Mouse (Mus musculus) MEL (cell line): ENCODE results near the gene Slc25a11.

ENCODE experiments used
- CHD2 ChIP-seq: IDR thresholded peaks from 2 replicates; pipeline ENCODE4 v1.6.1; 2011; ENCODE audit warnings: low read length, improper control_type of control experiment
- CTCF ChIP-seq, 3 experiments: IDR thresholded peaks in 2 of 3; conservative IDR thresholded peaks in 1 of 3; 2 replicates each; pipeline ENCODE4 v1.5.1; 2011 to 2012; ENCODE audit warnings: low read length in 3 of 3, low read depth in 2 of 3, mild to moderate bottlenecking in 2 of 3, improper control_type of control experiment in 1 of 3, inconsistent platforms in 1 of 3, mixed read lengths in 1 of 3, moderate library complexity in 1 of 3; ENCODE audit not compliant: control insufficient read depth in 1 of 3, insufficient read depth in 1 of 3, poor library complexity in 1 of 3, severe bottlenecking in 1 of 3
- E2F4 ChIP-seq: IDR thresholded peaks from 2 replicates; pipeline ENCODE4 v1.6.1; 2011; ENCODE audit warnings: low read depth, low read length, improper control_type of control experiment, borderline replicate concordance
- EP300 ChIP-seq, 2 experiments: IDR thresholded peaks; 2 replicates each; pipeline ENCODE4 v1.6.1; 2011; ENCODE audit warnings: improper control_type of control experiment in 2 of 2, low read length in 2 of 2, low read depth in 1 of 2, mild to moderate bottlenecking in 1 of 2
- ETS1 ChIP-seq: IDR thresholded peaks from 2 replicates; pipeline ENCODE4 v1.6.1; 2012; ENCODE audit warnings: low read depth, mild to moderate bottlenecking, inconsistent platforms, low read length, improper control_type of control experiment, moderate library complexity
- MAX ChIP-seq: IDR thresholded peaks from 2 replicates; pipeline ENCODE4 v1.6.1; 2011; ENCODE audit warnings: low read length, improper control_type of control experiment
- POLR2A ChIP-seq, 2 experiments: IDR thresholded peaks; 2 replicates each; pipeline ENCODE4 v1.6.1; 2011 to 2012; ENCODE audit warnings: low read length in 2 of 2, mild to moderate bottlenecking in 2 of 2, control low read depth in 1 of 2, improper control_type of control experiment in 1 of 2, low read depth in 1 of 2, moderate library complexity in 1 of 2; ENCODE audit not compliant: control insufficient read depth in 1 of 2, insufficient read depth in 1 of 2, poor library complexity in 1 of 2
- TCF12 ChIP-seq: IDR thresholded peaks from 2 replicates; pipeline ENCODE4 v1.6.1; 2014; ENCODE audit warnings: low read depth, mild to moderate bottlenecking, inconsistent platforms, low read length, improper control_type of control experiment, moderate library complexity
- USF1 ChIP-seq: IDR thresholded peaks from 2 replicates; pipeline ENCODE4 v1.6.1; 2014; ENCODE audit warnings: low read depth, mild to moderate bottlenecking, inconsistent platforms, low read length, improper control_type of control experiment, moderate library complexity
- ZNF384 ChIP-seq: IDR thresholded peaks from 2 replicates; pipeline ENCODE4 v1.6.1; 2012; ENCODE audit warnings: low read depth, mild to moderate bottlenecking, inconsistent platforms, low read length, improper control_type of control experiment

DNA sequence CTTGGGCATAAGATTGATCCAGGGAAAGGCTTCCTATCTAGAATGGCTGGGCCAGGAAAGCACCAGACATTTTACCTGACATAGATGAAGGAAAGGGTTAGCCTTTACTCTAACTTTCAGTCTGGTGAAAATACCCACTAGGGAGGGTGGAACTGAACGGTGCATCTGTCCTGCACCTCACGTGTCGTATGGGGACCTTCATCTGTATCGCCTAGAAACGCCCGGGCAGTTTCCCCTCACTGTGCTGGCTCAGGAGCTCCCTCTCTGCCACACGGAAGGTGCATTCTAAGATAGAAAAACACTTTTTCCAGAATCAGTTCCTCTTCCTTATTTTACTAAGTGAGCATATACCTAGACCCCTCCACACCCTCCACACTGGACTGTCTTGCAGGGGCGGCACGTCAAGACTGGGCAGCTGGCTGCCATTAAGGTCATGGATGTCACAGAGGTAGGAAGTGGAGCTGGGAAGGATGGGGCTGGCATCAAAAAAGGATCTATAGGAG lies 48.8 kb downstream of the Slc25a11 start:
- no peak for TF ChIP-seq EP300 (IDR thresholded peaks at IDR 0.05; ENCODE audit: low read depth in 1 of 2, low read length in 2 of 2)
- no peak for TF ChIP-seq CHD2
- TF ChIP-seq USF1 = no peak
- TF ChIP-seq TCF12 = no peak
- TF ChIP-seq CTCF (IDR thresholded peaks at IDR 0.05 in 2 of 3, conservative IDR thresholded peaks at IDR 0.05 in 1 of 3; ENCODE audit: control insufficient read depth in 1 of 3, insufficient read depth in 1 of 3, low read depth in 2 of 3, low read length in 3 of 3, poor library complexity in 1 of 3, severe bottlenecking in 1 of 3) = no peak
- no peak for TF ChIP-seq ETS1
- TF ChIP-seq E2F4 = no peak
- TF ChIP-seq ZNF384 = no peak
- TF ChIP-seq MAX = no peak
- no peak for TF ChIP-seq POLR2A (IDR thresholded peaks at IDR 0.05; ENCODE audit: control insufficient read depth in 1 of 2, insufficient read depth in 1 of 2, low read depth in 1 of 2, low read length in 2 of 2, poor library complexity in 1 of 2)
